Mouse (Mus musculus) Patski (cell line): ENCODE results near the gene Omt2a. TPM values are rescaled to one million over a fixed set of nuclear protein-coding genes. Genes with fewer than 3 reads are reported as not detected.
A peak's percentile ranks its signal among the peaks of the same experiment; 100 is the strongest.
"Not testable (repeated sequence)": the region's sequence is repeated elsewhere in the genome, so short reads cannot be mapped to it uniquely, and the experiment has no call there.

Experiments
- ATAC-seq: fragments of 100-300 bp; one replicate; pipeline ENCODE4 v1.8.0; 2021
- CTCF ChIA-PET: fragments of 350-600 bp; sonication (Branson Sonifier 250); formaldehyde crosslinking; loops from one replicate; lab custom pipeline; 2022; ENCODE audit warnings: inconsistent platforms; lab: Charles Lee
- POLR2A ChIA-PET: fragments of 350-600 bp; sonication (Branson Sonifier 250); formaldehyde crosslinking; loops from one replicate; lab custom pipeline; 2022; ENCODE audit warnings: antibody characterized with exemption, inconsistent platforms; lab: Charles Lee
- DNase-seq: peaks from one replicate; pipeline ENCODE4 v3.0.0-alpha.2; 2011; ENCODE audit warnings: low read depth, low spot score
- H3K27me3 ChIP-seq: fragments of 371-371 bp; one replicate; pipeline ENCODE4 v1.5.1; 2021
- CTCF ChIP-seq: fragments of 100-300 bp; IDR thresholded peaks from one replicate; pipeline ENCODE4 v1.5.1; 2021
- in situ Hi-C: fragments of 300-500 bp; cut with MboI; formaldehyde crosslinking; loops from 3 replicates; pipeline ENCODE4 v1.11.1; 2018; ENCODE audit warnings: low pct_unique_long_range_greater_than_20kb, mixed read lengths
- polyA plus RNA-seq: library from polyadenylated mRNA; unstranded; gene quantifications from one replicate; pipeline ENCODE4 v1.2.3, GENCODE M21; 2021

Omt2a gene
- polyA plus RNA-seq, 1 experiment from 2014 or later = not detected

GRCm38 (mm10) chr9:78347004-78347403 is 32.4 kb upstream of the Omt2a start:
- DNase-seq (no peak), ATAC-seq (no peak)
- H3K27me3 ChIP-seq = no peaks in the 10 kb centered on the region
- ChIA-PET POLR2A (no interaction called here), CTCF (no interaction called here)
- in situ Hi-C loops = no loop called here
- no peak for TF ChIP-seq CTCF

GRCm38 (mm10) chr9:78345235-78345634 is 30.6 kb upstream of the Omt2a start:
- ATAC-seq, CTCF ChIA-PET, H3K27me3 ChIP-seq, DNase-seq, in situ Hi-C loops: not testable (repeated sequence)
- POLR2A ChIA-PET = interaction anchor here (0.7 kb wide), 1 partner anchor 511 kb away, joined by 4 read pairs; no protein-coding TSS in a partner anchor

DNA sequence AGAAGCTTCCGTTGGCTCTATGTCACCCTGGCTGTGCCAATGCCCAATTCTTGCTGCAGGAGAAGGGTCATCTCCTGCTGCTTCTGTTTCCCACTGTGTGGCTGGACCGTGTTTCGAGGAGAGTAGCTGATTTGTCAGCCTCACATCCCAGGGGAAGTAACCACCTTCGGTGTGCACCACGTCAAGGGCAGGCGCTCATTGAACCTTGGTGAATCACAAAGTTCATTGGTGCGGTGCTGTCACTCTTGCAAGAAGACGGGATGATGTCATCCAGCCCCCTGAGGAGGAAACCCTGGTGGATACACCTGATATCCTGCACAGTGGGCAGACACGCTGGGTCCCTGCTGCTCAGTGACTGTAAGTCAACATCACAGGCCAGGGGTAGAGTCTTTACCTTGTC is 28.5 kb upstream of the Omt2a start:
- CTCF ChIA-PET = interaction anchor here (1.0 kb wide), 1 partner anchor 16 kb away, joined by 3 read pairs; no protein-coding TSS in a partner anchor
- peak; percentile 51 for ATAC-seq
- POLR2A ChIA-PET, H3K27me3 ChIP-seq, in situ Hi-C loops, DNase-seq: not testable (repeated sequence)

DNA sequence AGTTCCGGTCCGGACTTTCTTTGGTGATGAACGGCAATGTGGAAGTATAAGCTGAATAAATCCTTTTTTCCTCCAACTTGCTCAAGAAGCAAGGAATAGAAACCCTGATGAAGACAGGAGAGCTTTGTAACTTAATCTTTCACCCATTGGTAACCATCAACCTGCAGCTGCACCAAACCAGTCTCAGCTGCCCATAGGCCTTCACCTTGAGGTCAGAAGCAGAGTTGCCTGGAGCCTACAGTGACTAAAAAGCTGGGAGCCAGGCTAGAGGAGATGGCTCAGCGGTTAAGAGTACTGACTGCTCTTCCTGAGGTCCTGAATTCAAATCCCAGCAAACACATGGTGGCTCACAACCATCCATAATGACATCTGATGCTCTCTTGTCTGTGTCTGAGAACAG is 27.9 kb upstream of the Omt2a start:
- ATAC-seq, DNase-seq, POLR2A ChIA-PET, H3K27me3 ChIP-seq, in situ Hi-C loops: not testable (repeated sequence)
- CTCF ChIA-PET = interaction anchor here (1.0 kb wide), 1 partner anchor 16 kb away, joined by 3 read pairs; no protein-coding TSS in a partner anchor

DNA sequence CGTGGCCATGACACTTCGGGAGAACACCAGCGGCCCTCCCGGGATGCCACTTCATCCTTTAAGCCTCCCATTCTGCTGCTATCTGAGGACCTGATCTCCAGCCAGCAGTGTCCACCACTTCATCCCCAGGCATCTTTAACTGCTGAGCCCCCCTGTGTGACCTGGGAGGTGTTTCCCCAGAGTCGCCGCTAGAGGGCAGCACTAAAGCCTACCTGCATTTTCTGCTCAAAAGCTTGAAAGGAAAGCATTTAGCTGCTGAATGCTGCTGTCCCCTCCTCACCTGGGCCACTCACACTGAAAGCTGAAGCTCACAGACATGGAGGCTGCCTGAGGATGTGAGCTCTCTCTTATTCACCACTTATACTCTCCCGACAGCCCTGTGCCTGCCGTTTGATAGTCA is 25.7 kb upstream of the Omt2a start:
- DNase-seq, ATAC-seq, in situ Hi-C loops, H3K27me3 ChIP-seq, POLR2A ChIA-PET: not testable (repeated sequence)
- CTCF ChIA-PET = interaction anchor here (1.3 kb wide), 1 partner anchor 8 kb away, joined by 3 read pairs; no protein-coding TSS in a partner anchor
- TF ChIP-seq CTCF = peak; percentile 72

GRCm38 (mm10) chr9:78337050-78337449 is 22.5 kb upstream of the Omt2a start:
- POLR2A ChIA-PET, DNase-seq: not testable (repeated sequence)

GRCm38 (mm10) chr9:78327289-78327688 is 12.7 kb upstream of the Omt2a start, which contains the start of gene Omt2b:
Gene Omt2b, plus strand, starts transcription at chr9:78327589.
- CTCF ChIA-PET, H3K27me3 ChIP-seq, POLR2A ChIA-PET, DNase-seq, ATAC-seq: not testable (repeated sequence)
- in situ Hi-C loops = loop anchor here (10.0 kb wide), 1 partner anchor 58 kb away; no protein-coding TSS in a partner anchor

More at GRCm38 (mm10) chr9:78337050-78337449, 22.5 kb upstream of the Omt2a start:
- CTCF ChIA-PET, H3K27me3 ChIP-seq, ATAC-seq, in situ Hi-C loops: not testable (repeated sequence)

GRCm38 (mm10) chr9:78319499-78319898 is 4.9 kb upstream of the Omt2a start:
- in situ Hi-C loops = loop anchor here (25.0 kb wide), 1 partner anchor 107 kb away; no protein-coding TSS in a partner anchor
- ChIA-PET CTCF (interaction anchor here (1.0 kb wide), 1 partner anchor 12 kb away, joined by 3 read pairs; no protein-coding TSS in a partner anchor), POLR2A (no interaction called here)
- TF ChIP-seq CTCF = peak; percentile 95
- no peak for DNase-seq
- ATAC-seq = no peak
- H3K27me3 ChIP-seq = no peaks in the 10 kb centered on the region

DNA sequence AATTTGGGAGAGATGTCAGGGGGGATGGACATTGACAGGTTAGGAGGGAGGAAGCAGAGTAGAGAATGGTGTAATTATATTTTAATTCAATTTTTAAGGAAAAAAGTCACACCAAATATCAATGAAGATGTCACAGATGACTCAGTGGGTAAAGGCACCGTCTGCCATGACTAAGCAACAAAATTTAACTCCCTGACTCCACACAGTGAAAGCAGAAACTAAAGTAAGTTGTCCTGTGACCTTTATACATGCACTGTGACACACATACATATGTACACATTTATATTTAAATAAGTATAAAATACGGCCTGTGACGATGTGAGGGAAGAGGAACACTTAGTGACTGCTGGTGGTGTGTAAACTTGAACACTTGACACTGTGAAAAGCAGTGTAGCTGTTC is 6.5 kb downstream of the Omt2a start:
- in situ Hi-C loops = loop anchor here (25.0 kb wide), 1 partner anchor 96 kb away; no protein-coding TSS in a partner anchor
- CTCF ChIA-PET = interaction anchor here (1.3 kb wide), 1 partner anchor 11 kb away, joined by 3 read pairs; no protein-coding TSS in a partner anchor
- POLR2A ChIA-PET = not testable (repeated sequence)

GRCm38 (mm10) chr9:78299143-78299542 is 15.5 kb downstream of the Omt2a start:
- POLR2A ChIA-PET, in situ Hi-C loops, ATAC-seq, DNase-seq, H3K27me3 ChIP-seq, CTCF ChIA-PET: not testable (repeated sequence)

More for the DNA sequence above, 6.5 kb downstream of the Omt2a start:
- ATAC-seq, H3K27me3 ChIP-seq, DNase-seq: not testable (repeated sequence)

DNA sequence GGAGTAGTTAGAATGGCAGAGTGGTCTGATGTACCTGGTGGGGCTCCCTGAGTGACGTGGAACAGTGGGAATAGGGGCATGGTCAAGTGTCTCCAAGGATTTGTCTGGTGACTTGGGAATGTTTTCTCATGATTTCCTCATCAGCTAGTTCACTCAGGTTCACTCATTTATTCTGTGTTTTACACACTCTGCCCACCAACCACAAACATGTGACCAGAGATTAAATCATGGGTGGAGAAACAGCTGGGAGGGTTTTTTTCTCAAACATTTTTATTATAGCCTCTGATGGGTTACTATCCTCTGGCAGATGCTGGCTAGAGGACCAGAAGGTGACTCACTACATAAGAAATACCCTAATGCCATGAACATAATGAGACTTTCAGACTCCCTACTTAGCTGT is 16.4 kb downstream of the Omt2a start:
- ChIA-PET POLR2A (no interaction called here), CTCF (no interaction called here)
- DNase-seq = no peak
- no peak for TF ChIP-seq CTCF
- in situ Hi-C loops = no loop called here
- ATAC-seq = no peak
- no peaks in the 10 kb centered on the region for H3K27me3 ChIP-seq
